ENCODE assay signal across 21 mouse cellular contexts in genomic region chr6:108598691-108599090, GRCm38 (mm10).
"Had no signal": no experiment of that assay in that cellular context is flagged by ENCODE, and none has a peak within 500 bp of the region (broad histone marks: within the 10 kb centered on the region; RNA-seq: fewer than 3 reads in every experiment).

No protein-coding gene starts in this region.

- H3K4me3 ChIP-seq: layer of hippocampus, adult 2 months; left cerebral cortex, adult 2 months; limb, embryonic 12.5 days; limb, embryonic 15.5 days; liver, embryonic 12.5 days; liver, embryonic 15.5 days had no signal

- H3K4me2 ChIP-seq: limb, embryonic 12.5 days; limb, embryonic 15.5 days; liver, embryonic 12.5 days; liver, embryonic 15.5 days; lung, embryonic 14.5 days; midbrain, embryonic 11.5 days had no signal

- H3K27ac ChIP-seq: kidney, postnatal 0 days; layer of hippocampus, adult 2 months; left cerebral cortex, adult 2 months; limb, embryonic 12.5 days; limb, embryonic 15.5 days; liver, embryonic 12.5 days; liver, embryonic 15.5 days; macrophage; stomach, postnatal 0 days had no signal

- H3K27me3 ChIP-seq: limb, embryonic 12.5 days; limb, embryonic 15.5 days; liver, embryonic 15.5 days had no signal

- H3K9ac ChIP-seq: limb, embryonic 12.5 days; limb, embryonic 15.5 days; liver, embryonic 12.5 days; liver, embryonic 15.5 days; lung, embryonic 14.5 days had no signal

- H3K9me3 ChIP-seq: limb, embryonic 12.5 days; limb, embryonic 15.5 days; liver, embryonic 12.5 days; liver, embryonic 15.5 days had no signal

- H3K36me3 ChIP-seq: limb, embryonic 12.5 days; limb, embryonic 15.5 days; liver, embryonic 12.5 days; liver, embryonic 15.5 days had no signal

- DNase-seq: kidney, adult 2 months; kidney, postnatal 25 days; layer of hippocampus, postnatal 36 days; left cerebral cortex, postnatal 4 days; lung, embryonic 14.5 days; lung, postnatal 10 days; midbrain, embryonic 14.5 days; thymus, adult 2 months; thymus, postnatal 14 days; thymus, postnatal 4 days had no signal

- ATAC-seq: intestine, postnatal 0 days; liver, embryonic 12.5 days had no signal

- H3K4me1 ChIP-seq: limb, embryonic 12.5 days; limb, embryonic 15.5 days; liver, embryonic 12.5 days; liver, embryonic 15.5 days had no signal
